ENCODE assay signal across 8 mouse cellular contexts in genomic region chr6:43265363-43266041, GRCm38 (mm10). TPM values are rescaled to one million over a fixed set of nuclear protein-coding genes. Genes with fewer than 3 reads are reported as not detected.
DNase-seq lines count a peak whose midpoint lies in the region; ATAC-seq and TF ChIP-seq lines count a peak whose summit lies in the region.

Gene Arhgef5, plus strand, starts transcription at chr6:43265582.

- ATAC-seq in granulocyte monocyte progenitor cell, adult 5-6 weeks (replicated peaks; ENCODE audit: poor library complexity, severe bottlenecking), result peak; percentile 53
- peak; percentile 96 for ATAC-seq in intestine, embryonic 15.5 days
- ATAC-seq in liver, embryonic 16.5 days (ENCODE audit: low read depth), result peak; percentile 82
- peak; percentile 65 for ATAC-seq in neural tube, embryonic 13.5 days (ENCODE audit: low read depth)
- ATAC-seq in monocyte, adult 5-6 weeks (replicated peaks; ENCODE audit: insufficient number of reproducible peaks, low FRiP score, low TSS enrichment, poor library complexity, severe bottlenecking), result no peak

- peak within 1 kb of the TSS; percentile 70 for H3K4me3 ChIP-seq in intestine, embryonic 15.5 days (replicated peaks)
- peak within 1 kb of the TSS; percentile 58 for H3K4me3 ChIP-seq in liver, embryonic 16.5 days (ENCODE audit: low read depth, low read length)
- peak within 1 kb of the TSS; percentile 49 for H3K4me3 ChIP-seq in neural tube, embryonic 13.5 days

- TF ChIP-seq CTCF in brain, embryonic 14.5 days (IDR thresholded peaks at IDR 0.05; ENCODE audit: borderline replicate concordance, extremely low read depth, insufficient read depth, insufficient read length), result no peak

- no peaks in the 10 kb centered on the region for H3K27me3 ChIP-seq in intestine, embryonic 15.5 days (replicated peaks)
- peaks cover 10% of the 10 kb centered on the region for H3K27me3 ChIP-seq in liver, embryonic 16.5 days (ENCODE audit: control insufficient read depth, insufficient read depth, low read depth, low read length)
- peaks cover 35% of the 10 kb centered on the region for H3K27me3 ChIP-seq in neural tube, embryonic 13.5 days

- peak within 1 kb of the TSS; percentile 78 for H3K4me2 ChIP-seq in intestine, embryonic 15.5 days (replicated peaks)
- peak within 1 kb of the TSS; percentile 51 for H3K4me2 ChIP-seq in liver, embryonic 16.5 days (ENCODE audit: low read depth, low read length)
- H3K4me2 ChIP-seq in neural tube, embryonic 13.5 days, result peak within 1 kb of the TSS; percentile 88

- peak; percentile 60 for DNase-seq in Muller cell, postnatal 12 days (ENCODE audit: inconsistent ontology term)
- peak; percentile 13 for DNase-seq in brain, embryonic 14.5 days (ENCODE audit: low read depth)
- DNase-seq in urinary bladder, adult 2 months (ENCODE audit: low spot score), result peak; percentile 76

- H3K9ac ChIP-seq in intestine, embryonic 15.5 days, result peak within 1 kb of the TSS; percentile 75
- H3K9ac ChIP-seq in liver, embryonic 16.5 days (ENCODE audit: low read depth, low read length), result peak within 1 kb of the TSS; percentile 46
- H3K9ac ChIP-seq in neural tube, embryonic 13.5 days, result peak within 1 kb of the TSS; percentile 68

- TF ChIP-seq POLR2A in brain, embryonic 14.5 days (IDR thresholded peaks at IDR 0.05; ENCODE audit: borderline replicate concordance, extremely low read depth, insufficient read depth, insufficient read length, poor library complexity, severe bottlenecking), result no peak

- no peaks in the 10 kb centered on the region for H3K9me3 ChIP-seq in intestine, embryonic 15.5 days
- no peaks in the 10 kb centered on the region for H3K9me3 ChIP-seq in liver, embryonic 16.5 days (replicated peaks; ENCODE audit: control insufficient read depth, low read length)
- no peaks in the 10 kb centered on the region for H3K9me3 ChIP-seq in neural tube, embryonic 13.5 days

- no peaks in the 10 kb centered on the region for H3K36me3 ChIP-seq in intestine, embryonic 15.5 days
- H3K36me3 ChIP-seq in liver, embryonic 16.5 days (ENCODE audit: control insufficient read depth, insufficient read depth), result no peaks in the 10 kb centered on the region
- H3K36me3 ChIP-seq in neural tube, embryonic 13.5 days, result no peaks in the 10 kb centered on the region

- H3K27ac ChIP-seq in intestine, embryonic 15.5 days, result peak within 1 kb of the TSS; percentile 71
- H3K27ac ChIP-seq in liver, embryonic 16.5 days (ENCODE audit: low read length), result no peak within 1 kb of the TSS; the same call in 1 of the 2 replicates
- H3K27ac ChIP-seq in neural tube, embryonic 13.5 days (replicated peaks), result peak within 1 kb of the TSS; percentile 34; the same call in 1 of the 2 replicates

- WGBS in intestine, embryonic 15.5 days, result 0% methylated on average over 45 of the region's 48 CpGs
- 1% methylated on average over 41 of the region's 48 CpGs for WGBS in liver, embryonic 16.5 days (ENCODE audit: insufficient replicate concordance)
- WGBS in neural tube, embryonic 13.5 days, result 1% methylated on average over 43 of the region's 48 CpGs

- peaks cover 3% of the 10 kb centered on the region; the same call in 1 of the 2 replicates for H3K4me1 ChIP-seq in intestine, embryonic 15.5 days (replicated peaks)
- H3K4me1 ChIP-seq in liver, embryonic 16.5 days (ENCODE audit: control insufficient read depth, low read depth, low read length), result no peaks in the 10 kb centered on the region
- peaks cover 12% of the 10 kb centered on the region for H3K4me1 ChIP-seq in neural tube, embryonic 13.5 days (replicated peaks)

RNA-seq across cellular contexts. Expression of gene Arhgef5, which starts in this region (rescaled TPM):
- 3.8 and 5.5 TPM in 2 replicates for polyA plus RNA-seq in brain, embryonic 14.5 days (2012; rRNA removed)
- 2.0 and 2.5 TPM in 2 replicates for total RNA-seq in granulocyte monocyte progenitor cell, adult 5-6 weeks (2014; fragmentation: Nextera tagmentation)
- 1.4 and 2.2 TPM in 2 replicates for total RNA-seq in granulocyte monocyte progenitor cell, adult 5-6 weeks (2017)
- 18.4 and 19.2 TPM in 2 replicates for polyA plus RNA-seq in intestine, embryonic 15.5 days (2015; fragmentation: Nextera tagmentation; extraction: Ambion mirVana)
- 1.9 and 3.2 TPM in 2 replicates for polyA plus RNA-seq in liver, embryonic 16.5 days (2015; fragmentation: Nextera tagmentation; extraction: Ambion mirVana)
- polyA plus RNA-seq in neural tube, embryonic 13.5 days (2015; fragmentation: Nextera tagmentation; extraction: Ambion mirVana), result 2.6 and 3.3 TPM in 2 replicates
- polyA plus RNA-seq in urinary bladder, adult 2 months (2012; rRNA removed), result 41.3 and 43.3 TPM in 2 replicates
- 2.0 to 8.9 TPM (median 4.7 TPM) in 3 replicates for total RNA-seq in monocyte, adult 5-6 weeks (2017)

Comparison
In these comparisons a context has a peak if more than half of its experiments do, and no peak if none do; other contexts are left out.
1. DNase-seq: peak in every context shown above with its lines; median percentile 76 in urinary bladder, adult 2 months; 60 in Muller cell, postnatal 12 days; 13 in brain, embryonic 14.5 days.